Mouse (Mus musculus) heart, embryonic 14.5 days (tissue): ENCODE measurements around the gene Nfam1. TPM values are rescaled to one million over a fixed set of nuclear protein-coding genes. Genes with fewer than 3 reads are reported as not detected.

Experiments
- ATAC-seq: fragments of 200-750 bp; cut with Nextera tagmentation; 2 replicates; pipeline ENCODE4 v1.8.0; 2017; ENCODE audit warnings: low read depth, moderate TSS enrichment; ENCODE audit not compliant: insufficient number of reproducible peaks, insufficient read depth, low FRiP score
- H3K27ac ChIP-seq, 2 experiments: fragments of 200-500 bp in 1 of 2; fragments of 300-500 bp in 1 of 2; sonication (generic) in 1 of 2; replicated peaks in 1 of 2; 2 replicates each; pipeline ENCODE4 v1.5.1; 2012 to 2014; ENCODE audit warnings: low read depth in 2 of 2, low read length in 2 of 2, control low read depth in 1 of 2, mild to moderate bottlenecking in 1 of 2, mixed read lengths in 1 of 2; ENCODE audit not compliant: control insufficient read depth in 1 of 2, insufficient read depth in 1 of 2
- H3K27me3 ChIP-seq: fragments of 300-500 bp; sonication (generic); 2 replicates; pipeline ENCODE4 v1.6.1; 2014; ENCODE audit warnings: mild to moderate bottlenecking, low read length, control low read depth; ENCODE audit not compliant: control insufficient read depth, insufficient read depth
- H3K36me3 ChIP-seq: fragments of 300-500 bp; sonication (generic); 2 replicates; pipeline ENCODE4 v1.6.1; 2014; ENCODE audit warnings: mild to moderate bottlenecking, control low read depth, low read length, mixed read lengths; ENCODE audit not compliant: control insufficient read depth, insufficient read depth
- H3K4me1 ChIP-seq, 2 experiments: fragments of 200-500 bp in 1 of 2; fragments of 300-500 bp in 1 of 2; sonication (generic) in 1 of 2; 2 replicates each; pipeline ENCODE4 v1.6.1; 2012 to 2014; ENCODE audit warnings: low read length in 2 of 2, control low read depth in 1 of 2, mixed read lengths in 1 of 2; ENCODE audit not compliant: control insufficient read depth in 2 of 2, insufficient read depth in 2 of 2
- H3K4me2 ChIP-seq: fragments of 300-500 bp; sonication (generic); 2 replicates; pipeline ENCODE4 v1.6.1; 2014; ENCODE audit warnings: mild to moderate bottlenecking, low read length
- H3K4me3 ChIP-seq, 2 experiments: fragments of 200-500 bp in 1 of 2; fragments of 300-500 bp in 1 of 2; sonication (generic) in 1 of 2; 2 replicates each; pipeline ENCODE4 v1.5.1; 2012 to 2014; ENCODE audit warnings: low read length in 2 of 2, mild to moderate bottlenecking in 2 of 2, control low read depth in 1 of 2, low read depth in 1 of 2, moderate library complexity in 1 of 2; ENCODE audit not compliant: control insufficient read depth in 1 of 2, insufficient read depth in 1 of 2
- H3K9ac ChIP-seq: fragments of 300-500 bp; sonication (generic); 2 replicates; pipeline ENCODE4 v1.6.1; 2014; ENCODE audit warnings: mild to moderate bottlenecking, low read length
- H3K9me3 ChIP-seq: fragments of 300-500 bp; sonication (generic); 2 replicates; pipeline ENCODE4 v1.6.1; 2016; ENCODE audit warnings: low read length, control low read depth; ENCODE audit not compliant: control insufficient read depth
- WGBS: fragments of 180-500 bp; shearing (Covaris S2); extraction: QIAGEN DNeasy Blood & Tissue Kit; methylation state at CpG from one replicate; pipeline ENCODE4 v1.1.7; 2014; 5-methylcytosine and 5-hydroxymethylcytosine counted together
- polyA plus RNA-seq: library from polyadenylated mRNA; unstranded; fragments of >200 nt; fragmentation: Nextera tagmentation; extraction: Ambion mirVana; gene quantifications from 2 replicates; pipeline ENCODE4 v1.2.1, GENCODE M21; 2014

Nfam1 gene
- polyA plus RNA-seq, 1 experiment from 2014 or later, result 1.9 TPM

- WGBS, result 4% methylated on average over 10 of the region's 82 CpGs
These were observed 69.5 kb downstream of the Nfam1 start for GRCm38 (mm10) chr15:82963556-82964156.

GRCm38 (mm10) chr15:82963090-82963489 is 70.0 kb downstream of the Nfam1 start:
- peak overlapping the region in 1 of 2 experiments; percentile 57; a peak in 2 of 4 replicates for H3K27ac ChIP-seq
- H3K4me3 ChIP-seq, result peak overlapping the region; percentile 36 to 60
- no peaks in the 10 kb centered on the region for H3K9me3 ChIP-seq
- H3K4me2 ChIP-seq, result peak overlapping the region; percentile 84
- no peak for ATAC-seq
- peaks cover 33 to 53% of the 10 kb centered on the region in 2 experiments for H3K4me1 ChIP-seq
- H3K27me3 ChIP-seq, result peaks cover 25% of the 10 kb centered on the region
- H3K36me3 ChIP-seq, result no peaks in the 10 kb centered on the region
- WGBS, result 6% methylated on average over 31 of the region's 39 CpGs
- H3K9ac ChIP-seq, result peak overlapping the region; percentile 78

More at GRCm38 (mm10) chr15:82963556-82964156, 69.5 kb downstream of the Nfam1 start:
- Histone ChIP-seq H3K27me3 (peaks cover 25% of the 10 kb centered on the region), H3K36me3 (no peaks in the 10 kb centered on the region), H3K9me3 (no peaks in the 10 kb centered on the region), H3K4me1 (peaks cover 33 to 53% of the 10 kb centered on the region in 2 experiments), H3K27ac (peak overlapping the region in 1 of 2 experiments; percentile 57; a peak in 2 of 4 replicates), H3K4me2 (peak overlapping the region; percentile 84), H3K9ac (peak overlapping the region; percentile 78), H3K4me3 (peak overlapping the region; percentile 49 to 60)
- peak; percentile 36; the same call in 1 of the 2 replicates for ATAC-seq

DNA sequence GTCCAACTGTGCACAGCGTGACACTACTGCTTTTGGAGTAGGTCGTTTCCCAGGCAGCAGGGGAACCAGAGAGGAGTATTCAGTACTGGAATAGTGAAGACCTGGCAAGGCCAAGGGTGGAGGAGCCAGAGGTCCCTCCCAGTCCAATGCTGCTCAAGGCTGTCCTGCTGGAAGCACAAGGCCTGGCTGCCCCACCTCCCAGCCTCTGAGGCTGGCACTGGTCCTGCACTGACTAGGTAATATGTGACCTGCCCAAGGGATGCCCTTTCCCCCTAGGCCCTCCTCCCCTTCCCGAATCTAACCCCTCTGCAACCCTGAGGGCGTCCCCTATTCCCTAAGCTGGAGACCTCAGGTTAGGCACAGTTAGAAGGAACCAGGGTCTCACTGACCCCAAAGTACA is 70.6 kb downstream of the Nfam1 start:
- no peak for ATAC-seq
- Histone ChIP-seq H3K36me3 (no peaks in the 10 kb centered on the region), H3K4me2 (peak overlapping the region; percentile 84), H3K27me3 (peaks cover 23% of the 10 kb centered on the region), H3K9ac (no peak overlapping the region; the same call in 1 of the 2 replicates), H3K9me3 (no peaks in the 10 kb centered on the region), H3K27ac (no peak overlapping the region), H3K4me3 (peak overlapping the region in 1 of 2 experiments; percentile 60; a peak in 1 of 4 replicates), H3K4me1 (peaks cover 36 to 50% of the 10 kb centered on the region in 2 experiments)
- 53% methylated on average over 4 of the region's 4 CpGs for WGBS

DNA sequence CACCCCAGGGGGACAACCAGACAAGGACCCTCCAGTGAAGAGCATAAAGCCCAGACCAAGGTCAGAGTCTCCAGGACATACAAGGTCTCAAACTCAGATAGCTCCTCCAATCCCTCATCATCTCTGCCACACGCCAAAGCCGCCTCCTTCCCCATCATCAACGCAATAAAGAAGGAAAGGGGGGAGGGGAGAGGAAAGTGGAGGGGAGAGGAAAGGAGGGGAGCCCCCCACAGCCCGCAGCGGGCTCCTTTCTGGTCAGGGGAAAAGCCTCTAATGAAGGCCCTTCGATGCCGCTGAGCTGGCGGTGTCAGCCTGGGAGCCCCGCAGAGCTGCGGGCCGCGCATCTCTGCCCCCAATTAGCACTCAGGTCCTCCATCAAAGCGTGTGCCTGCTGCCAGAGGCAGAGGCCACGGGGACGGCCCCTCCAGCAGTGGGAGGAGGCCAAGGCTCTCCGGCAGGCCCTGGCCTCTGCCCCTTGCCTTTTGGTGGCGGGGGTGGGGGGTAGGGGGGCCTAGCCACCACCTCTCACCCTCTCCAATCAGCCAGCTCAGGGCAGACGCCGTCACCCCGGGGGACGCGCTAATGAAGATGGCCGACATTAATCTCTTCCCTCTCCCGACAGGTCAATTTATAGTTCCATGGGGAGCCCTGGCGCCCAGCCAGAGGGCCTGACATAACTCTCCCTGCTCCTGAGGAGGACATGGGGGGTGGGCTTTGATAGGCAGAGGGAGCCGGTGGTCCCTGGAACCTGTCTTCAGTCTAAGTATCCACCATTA is 72.1 kb downstream of the Nfam1 start:
- 0 out of 4 replicates have a peak overlapping the region, but pooled peaks of 1 of the 2 experiments have one; percentile 11 for H3K27ac ChIP-seq
- peaks cover 24% of the 10 kb centered on the region for H3K27me3 ChIP-seq
- 4% methylated on average over 26 of the region's 26 CpGs for WGBS
- peaks cover 46 to 64% of the 10 kb centered on the region in 2 experiments for H3K4me1 ChIP-seq
- no peak for ATAC-seq
- no peaks in the 10 kb centered on the region for H3K9me3 ChIP-seq
- H3K36me3 ChIP-seq, result no peaks in the 10 kb centered on the region
- H3K4me2 ChIP-seq, result peak overlapping the region; percentile 60
- peak overlapping the region; percentile 61; the same call in 1 of the 2 replicates for H3K9ac ChIP-seq
- peak overlapping the region; percentile 8 to 19; a peak in 3 of 4 replicates for H3K4me3 ChIP-seq

DNA sequence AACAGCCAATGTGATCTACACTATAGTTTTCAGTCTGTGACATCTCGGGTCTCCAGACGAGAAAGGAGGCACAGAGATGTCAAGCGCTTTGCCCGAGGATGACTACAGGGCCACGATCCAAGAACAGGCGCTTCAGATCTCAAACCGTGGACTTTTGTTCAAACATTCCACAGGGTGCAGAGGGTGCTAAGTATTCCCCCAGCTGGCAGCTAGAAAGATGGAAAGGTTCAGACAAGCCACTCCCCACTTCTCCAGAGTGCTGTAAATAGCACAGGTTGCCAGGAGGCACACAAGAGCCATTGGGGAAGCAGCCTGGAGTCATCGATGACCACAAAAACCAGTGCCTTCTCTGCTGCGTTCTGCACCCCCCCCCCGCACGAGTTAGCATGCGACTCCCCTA is 74.0 kb downstream of the Nfam1 start:
- 24% methylated on average over 12 of the region's 12 CpGs for WGBS
- no peaks in the 10 kb centered on the region for H3K36me3 ChIP-seq
- peak overlapping the region; percentile 55 for H3K4me2 ChIP-seq
- H3K27me3 ChIP-seq, result peaks cover 22% of the 10 kb centered on the region
- 0 out of 4 replicates have a peak overlapping the region, but pooled peaks of 1 of the 2 experiments have one; percentile 24 for H3K27ac ChIP-seq
- H3K4me1 ChIP-seq, result peaks cover 46 to 65% of the 10 kb centered on the region in 2 experiments
- ATAC-seq, result no peak
- H3K9ac ChIP-seq, result 0 out of 2 replicates have a peak overlapping the region, but pooled peaks have one; percentile 57
- no peaks in the 10 kb centered on the region for H3K9me3 ChIP-seq
- H3K4me3 ChIP-seq, result no peak overlapping the region

GRCm38 (mm10) chr15:82958253-82958701 is 74.8 kb downstream of the Nfam1 start:
- Histone ChIP-seq H3K36me3 (no peaks in the 10 kb centered on the region), H3K27me3 (peaks cover 27% of the 10 kb centered on the region), H3K9ac (peak overlapping the region; percentile 57), H3K27ac (no peak overlapping the region), H3K4me2 (peak overlapping the region; percentile 55), H3K4me1 (peaks cover 46 to 69% of the 10 kb centered on the region in 2 experiments), H3K4me3 (peak overlapping the region; percentile 7 to 19; a peak in 2 of 4 replicates), H3K9me3 (no peaks in the 10 kb centered on the region)
- WGBS, result 15% methylated on average over 16 of the region's 16 CpGs
- no peak for ATAC-seq

DNA sequence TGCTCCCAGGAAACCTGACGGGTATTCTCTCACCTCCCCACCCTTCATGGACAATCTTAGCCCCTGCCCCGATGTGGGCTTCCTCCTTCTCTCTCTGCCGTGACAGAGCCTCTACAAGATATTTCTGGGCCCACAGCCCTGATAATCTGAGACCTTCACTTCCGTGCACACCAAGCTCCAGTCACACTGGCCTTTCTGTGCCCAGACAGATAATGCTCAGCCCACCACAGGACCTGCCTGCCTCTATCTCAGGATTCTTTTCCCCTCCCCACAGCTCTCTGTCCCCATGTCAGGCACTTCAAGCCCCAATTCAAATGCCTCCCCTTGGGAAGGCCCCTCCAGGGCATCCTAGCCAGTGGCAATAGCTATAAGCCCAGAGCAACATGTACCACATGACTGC is 76.4 kb downstream of the Nfam1 start:
- Histone ChIP-seq H3K4me2 (no peak overlapping the region), H3K27ac (peak overlapping the region in 1 of 2 experiments; percentile 33; a peak in 1 of 4 replicates), H3K27me3 (peaks cover 36% of the 10 kb centered on the region), H3K36me3 (no peaks in the 10 kb centered on the region), H3K4me1 (peaks cover 43 to 67% of the 10 kb centered on the region in 2 experiments), H3K9ac (0 out of 2 replicates have a peak overlapping the region, but pooled peaks have one; percentile 34), H3K4me3 (no peak overlapping the region), H3K9me3 (no peaks in the 10 kb centered on the region)
- 27% methylated on average over 4 of the region's 4 CpGs for WGBS
- ATAC-seq, result no peak
